Mouse (Mus musculus): ENCODE results near the gene St5. TPM values are rescaled to one million over a fixed set of nuclear protein-coding genes. Genes with fewer than 3 reads are reported as not detected.
A peak's percentile ranks its signal among the peaks of the same experiment; 100 is the strongest.

St5 gene
- total and polyA plus RNA-seq, 2 experiments from 2014 or later: 12.3 to 18.0 TPM

DNA sequence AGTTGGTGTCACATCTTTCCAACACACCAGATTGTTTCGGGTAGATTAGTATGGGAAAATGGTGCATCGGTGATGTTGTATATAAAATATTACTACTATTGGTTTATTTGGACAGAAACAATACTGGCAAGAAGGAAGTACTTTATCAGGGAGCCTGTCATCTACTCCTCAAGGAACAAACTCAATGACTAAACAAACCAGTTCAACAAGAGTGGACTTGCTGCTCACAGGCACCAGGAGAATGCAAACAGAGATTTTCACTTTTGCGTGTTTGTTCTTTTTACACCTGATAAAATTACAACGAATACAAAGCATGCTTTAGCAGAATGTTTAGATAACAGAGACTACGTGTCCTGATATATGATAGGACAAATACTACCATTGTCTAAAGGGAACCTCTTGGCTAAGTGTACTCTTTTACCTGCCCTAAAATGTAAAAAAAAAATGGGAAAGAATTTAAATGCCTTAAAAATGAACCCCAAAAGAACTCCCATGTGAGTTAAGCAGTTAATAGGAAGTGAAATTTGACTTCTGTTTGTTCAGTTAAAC is 36.5 kb upstream of the St5 start:
- peaks cover 78% of the 10 kb centered on the region for H3K36me3 ChIP-seq (ENCODE audit: insufficient read depth)
- WGBS: 92% methylated on average over 5 of the region's 5 CpGs

DNA sequence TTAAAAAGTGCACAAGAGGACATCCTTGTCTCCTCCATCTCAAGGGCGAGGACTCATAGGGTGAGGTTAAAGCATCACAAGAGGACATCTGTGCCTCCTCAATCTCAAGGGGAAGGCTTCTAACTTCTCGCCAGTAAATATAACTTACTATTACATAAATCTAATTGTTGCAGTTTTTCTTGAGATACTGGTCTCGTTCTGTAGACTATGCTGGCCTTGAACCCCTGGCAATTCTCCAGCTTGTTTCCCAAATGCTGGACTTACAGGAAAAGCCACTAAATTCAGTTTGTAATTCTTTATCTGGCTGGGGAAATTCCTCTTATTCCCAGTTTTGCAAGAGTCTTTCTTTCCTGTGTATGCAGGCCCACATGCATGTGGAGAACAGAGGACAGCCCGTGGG is 31.4 kb upstream of the St5 start:
- WGBS: 90% methylated on average over 4 of the region's 4 CpGs
- Histone ChIP-seq H3K4me3 (ENCODE audit: low read depth, low read length) (no peak overlapping the region), H3K9me3 (ENCODE audit: low read length) (no peaks in the 10 kb centered on the region), H3K27ac (ENCODE audit: low read depth, low read length) (no peak overlapping the region), H3K4me1 (ENCODE audit: insufficient read depth) (no peaks in the 10 kb centered on the region), H3K4me2 (ENCODE audit: low read depth) (no peak overlapping the region), H3K36me3 (ENCODE audit: insufficient read depth) (peaks cover 45% of the 10 kb centered on the region), H3K27me3 (ENCODE audit: insufficient read depth, low read length) (no peaks in the 10 kb centered on the region), H3K9ac (no peak overlapping the region)
- no peak for DNase-seq
- TF ChIP-seq CTCF (IDR thresholded peaks at IDR 0.05; ENCODE audit: low read depth): no peak
- ATAC-seq: no peak

More for the DNA sequence above, 36.5 kb upstream of the St5 start:
- TF ChIP-seq CTCF (IDR thresholded peaks at IDR 0.05; ENCODE audit: low read depth): no peak
- Histone ChIP-seq H3K27me3 (ENCODE audit: insufficient read depth, low read length) (no peaks in the 10 kb centered on the region), H3K4me1 (ENCODE audit: insufficient read depth) (no peaks in the 10 kb centered on the region), H3K9ac (no peak overlapping the region), H3K4me2 (ENCODE audit: low read depth) (no peak overlapping the region), H3K4me3 (ENCODE audit: low read depth, low read length) (no peak overlapping the region), H3K9me3 (ENCODE audit: low read length) (no peaks in the 10 kb centered on the region), H3K27ac (ENCODE audit: low read depth, low read length) (no peak overlapping the region)
- DNase-seq (no peak), ATAC-seq (no peak)

DNA sequence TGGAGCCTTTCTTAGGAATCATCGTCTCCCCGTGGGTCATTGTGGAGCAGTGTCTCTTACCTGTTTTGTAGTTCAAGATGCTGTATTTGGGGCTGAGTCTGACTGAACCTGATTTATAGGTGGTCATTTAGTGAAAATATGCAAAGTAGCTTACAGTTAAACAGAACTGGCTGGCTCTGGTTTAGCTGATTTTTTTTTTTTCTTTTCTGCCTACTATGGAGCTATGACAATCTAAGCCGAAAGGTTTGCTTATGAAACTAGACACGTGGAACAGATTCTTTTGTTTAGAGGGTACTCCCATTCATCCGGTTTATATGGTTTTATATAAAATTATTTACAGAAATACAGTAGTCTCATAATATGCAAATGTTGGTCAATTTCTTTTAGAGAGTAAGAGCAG is 28.2 kb upstream of the St5 start, which contains the start of gene Ascl3:
Ascl3 (minus strand) TSS at position 101 of the 400 bp plus-strand sequence.
- no peak for TF ChIP-seq CTCF (IDR thresholded peaks at IDR 0.05; ENCODE audit: low read depth)
- ATAC-seq (no peak), DNase-seq (no peak)
- Histone ChIP-seq H3K4me3 (ENCODE audit: low read depth, low read length) (no peak within 1 kb of the TSS), H3K9me3 (ENCODE audit: low read length) (no peaks in the 10 kb centered on the region), H3K4me1 (ENCODE audit: insufficient read depth) (no peaks in the 10 kb centered on the region), H3K4me2 (ENCODE audit: low read depth) (no peak within 1 kb of the TSS), H3K36me3 (ENCODE audit: insufficient read depth) (peaks cover 19% of the 10 kb centered on the region), H3K27me3 (ENCODE audit: insufficient read depth, low read length) (no peaks in the 10 kb centered on the region), H3K27ac (ENCODE audit: low read depth, low read length) (no peak within 1 kb of the TSS), H3K9ac (no peak within 1 kb of the TSS)
- WGBS: 86% methylated on average over 5 of the region's 5 CpGs

DNA sequence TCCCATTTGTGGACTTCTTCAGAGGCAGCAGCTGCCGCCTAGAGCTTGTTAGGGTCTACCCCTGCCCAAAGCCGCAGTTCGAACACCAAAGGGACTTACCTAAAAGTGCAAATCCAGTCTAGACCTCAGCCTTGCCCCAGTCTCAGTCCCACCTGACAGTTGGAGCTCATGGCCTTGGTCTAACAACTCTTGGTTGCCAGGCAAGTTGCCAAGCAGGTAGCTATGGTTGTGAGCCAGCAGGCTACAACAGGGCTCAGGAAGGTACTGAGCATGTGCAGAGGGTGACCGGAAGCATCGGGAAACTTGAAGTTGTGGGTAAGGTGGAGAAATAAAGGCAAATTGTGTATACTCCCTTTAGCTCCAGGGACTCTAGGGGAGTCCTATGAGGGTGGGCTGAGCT is 20.3 kb upstream of the St5 start, which contains the start of gene BC051019:
BC051019 (minus strand) TSS at position 154 of the 400 bp plus-strand sequence.
- Histone ChIP-seq H3K27ac (ENCODE audit: low read depth, low read length) (no peak within 1 kb of the TSS), H3K36me3 (ENCODE audit: insufficient read depth) (no peaks in the 10 kb centered on the region), H3K4me1 (ENCODE audit: insufficient read depth) (no peaks in the 10 kb centered on the region), H3K4me3 (ENCODE audit: low read depth, low read length) (no peak within 1 kb of the TSS), H3K9ac (no peak within 1 kb of the TSS), H3K4me2 (ENCODE audit: low read depth) (no peak within 1 kb of the TSS), H3K9me3 (ENCODE audit: low read length) (no peaks in the 10 kb centered on the region), H3K27me3 (ENCODE audit: insufficient read depth, low read length) (no peaks in the 10 kb centered on the region)
- ATAC-seq (no peak), DNase-seq (no peak)
- 91% methylated on average over 5 of the region's 5 CpGs for WGBS
- TF ChIP-seq CTCF (IDR thresholded peaks at IDR 0.05; ENCODE audit: low read depth): no peak

DNA sequence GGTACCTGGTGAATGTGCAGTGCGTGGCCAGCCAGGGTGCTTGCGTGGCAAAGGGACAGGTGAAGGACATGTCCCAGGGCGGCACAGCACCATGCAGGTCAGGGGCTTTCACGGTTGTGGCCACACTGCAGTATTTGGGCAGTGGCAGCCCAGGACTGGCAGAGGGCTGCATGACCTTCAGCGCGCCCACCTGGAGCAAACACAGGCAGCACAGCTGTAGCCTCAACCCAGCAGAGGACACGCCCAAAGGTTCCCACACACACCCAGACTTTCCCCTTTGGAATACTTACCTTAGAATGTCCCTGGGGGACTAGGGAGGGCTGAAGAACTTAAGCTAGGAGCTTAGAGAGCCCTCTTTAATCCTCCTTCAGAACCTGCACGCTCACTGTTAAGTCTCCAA is 19.7 kb upstream of the St5 start:
- Histone ChIP-seq H3K27me3 (ENCODE audit: insufficient read depth, low read length) (no peaks in the 10 kb centered on the region), H3K4me3 (ENCODE audit: low read depth, low read length) (no peak overlapping the region), H3K9ac (no peak overlapping the region), H3K4me2 (ENCODE audit: low read depth) (no peak overlapping the region), H3K36me3 (ENCODE audit: insufficient read depth) (no peaks in the 10 kb centered on the region), H3K4me1 (ENCODE audit: insufficient read depth) (no peaks in the 10 kb centered on the region), H3K9me3 (ENCODE audit: low read length) (no peaks in the 10 kb centered on the region), H3K27ac (ENCODE audit: low read depth, low read length) (no peak overlapping the region)
- no peak for DNase-seq
- ATAC-seq: no peak
- no peak for TF ChIP-seq CTCF (IDR thresholded peaks at IDR 0.05; ENCODE audit: low read depth)
- WGBS: 95% methylated on average over 8 of the region's 8 CpGs

GRCm38 (mm10) chr7:109722618-109723017 is 19.2 kb upstream of the St5 start:
- DNase-seq (no peak), ATAC-seq (no peak)
- 95% methylated on average over 2 of the region's 2 CpGs for WGBS
- H3K36me3 ChIP-seq (ENCODE audit: insufficient read depth): no peaks in the 10 kb centered on the region
- H3K9me3 ChIP-seq (ENCODE audit: low read length): no peaks in the 10 kb centered on the region
- H3K4me3 ChIP-seq (ENCODE audit: low read depth, low read length): no peak overlapping the region
- H3K27me3 ChIP-seq (ENCODE audit: insufficient read depth, low read length): no peaks in the 10 kb centered on the region
- H3K9ac ChIP-seq: no peak overlapping the region
- no peaks in the 10 kb centered on the region for H3K4me1 ChIP-seq (ENCODE audit: insufficient read depth)
- TF ChIP-seq CTCF (IDR thresholded peaks at IDR 0.05; ENCODE audit: low read depth): peak; percentile 44
- H3K4me2 ChIP-seq (ENCODE audit: low read depth): no peak overlapping the region
- no peak overlapping the region for H3K27ac ChIP-seq (ENCODE audit: low read depth, low read length)

- ATAC-seq (no peak; the same call in 1 of the 2 replicates), DNase-seq (peak; percentile 72)
- TF ChIP-seq CTCF (IDR thresholded peaks at IDR 0.05; ENCODE audit: low read depth): peak; percentile 64
- no peaks in the 10 kb centered on the region for H3K36me3 ChIP-seq (ENCODE audit: insufficient read depth)
- no peaks in the 10 kb centered on the region for H3K4me1 ChIP-seq (ENCODE audit: insufficient read depth)
- no peak overlapping the region for H3K9ac ChIP-seq
- H3K27me3 ChIP-seq (ENCODE audit: insufficient read depth, low read length): no peaks in the 10 kb centered on the region
- 56% methylated on average over 9 of the region's 9 CpGs for WGBS
- no peak overlapping the region for H3K27ac ChIP-seq (ENCODE audit: low read depth, low read length)
- no peak overlapping the region for H3K4me3 ChIP-seq (ENCODE audit: low read depth, low read length)
- no peak overlapping the region for H3K4me2 ChIP-seq (ENCODE audit: low read depth)
- H3K9me3 ChIP-seq (ENCODE audit: low read length): no peaks in the 10 kb centered on the region
Measured at GRCm38 (mm10) chr7:109719286-109719685, 15.9 kb upstream of the St5 start.

All from forebrain, postnatal 0 days (tissue).